Mouse (Mus musculus) spleen, adult 2 months (tissue): ENCODE measurements around the gene 2310030G06Rik. TPM values are rescaled to one million over a fixed set of nuclear protein-coding genes. Genes with fewer than 3 reads are reported as not detected.

Experiments
- DNase-seq, 2 experiments: peaks; one replicate each; pipeline versions ENCODE4 v3.0.0 to v3.0.0-alpha.2; 2012 to 2021; ENCODE audit warnings: low spot score in 2 of 2, low read depth in 1 of 2
- H3K27ac ChIP-seq: fragments of 200-500 bp; 2 replicates; pipeline ENCODE4 v1.5.1; 2012; ENCODE audit warnings: low read length, inconsistent platforms; ENCODE audit not compliant: insufficient read depth
- H3K27me3 ChIP-seq: fragments of 200-500 bp; 2 replicates; pipeline ENCODE4 v1.6.1; 2012; ENCODE audit warnings: mild to moderate bottlenecking, moderate library complexity, low read length, inconsistent platforms; ENCODE audit not compliant: control insufficient read depth, insufficient read depth
- H3K36me3 ChIP-seq: fragments of 200-500 bp; 2 replicates; pipeline ENCODE4 v1.6.1; 2012; ENCODE audit warnings: mild to moderate bottlenecking, low read length, inconsistent platforms; ENCODE audit not compliant: control insufficient read depth, insufficient read depth
- H3K4me1 ChIP-seq: fragments of 200-500 bp; 2 replicates; pipeline ENCODE4 v1.6.1; 2011; ENCODE audit warnings: inconsistent platforms; ENCODE audit not compliant: control insufficient read depth, insufficient read depth, insufficient read length
- H3K4me3 ChIP-seq: fragments of 200-500 bp; 2 replicates; pipeline ENCODE4 v1.5.1; 2011; ENCODE audit warnings: mild to moderate bottlenecking, inconsistent platforms; ENCODE audit not compliant: insufficient read depth, insufficient read length; ENCODE audit errors: extremely low read depth
- CTCF ChIP-seq: fragments of 200-500 bp; IDR thresholded peaks from 2 replicates; pipeline ENCODE4 v1.5.1; 2011; ENCODE audit warnings: mild to moderate bottlenecking, inconsistent platforms; ENCODE audit not compliant: insufficient read depth, insufficient read length, insufficient replicate concordance; ENCODE audit errors: extremely low read depth
- POLR2A ChIP-seq: fragments of 200-500 bp; IDR thresholded peaks from 2 replicates; pipeline ENCODE4 v1.6.1; 2011; ENCODE audit warnings: low read depth, low read length, inconsistent platforms
- WGBS: fragments of 180-500 bp; shearing (Covaris S2); methylation state at CpG from one replicate; pipeline ENCODE4 v1.1.7; 2018; 5-methylcytosine and 5-hydroxymethylcytosine counted together
- polyA plus RNA-seq: library from polyadenylated mRNA; depleted of rRNA; stranded (reverse); fragments of >200 nt; gene quantifications from 2 replicates; pipeline ENCODE4 v1.2.3, GENCODE M21; 2012; rRNA removed

Gene 2310030G06Rik
- polyA plus RNA-seq, 1 experiment, result 0.71 TPM

DNA sequence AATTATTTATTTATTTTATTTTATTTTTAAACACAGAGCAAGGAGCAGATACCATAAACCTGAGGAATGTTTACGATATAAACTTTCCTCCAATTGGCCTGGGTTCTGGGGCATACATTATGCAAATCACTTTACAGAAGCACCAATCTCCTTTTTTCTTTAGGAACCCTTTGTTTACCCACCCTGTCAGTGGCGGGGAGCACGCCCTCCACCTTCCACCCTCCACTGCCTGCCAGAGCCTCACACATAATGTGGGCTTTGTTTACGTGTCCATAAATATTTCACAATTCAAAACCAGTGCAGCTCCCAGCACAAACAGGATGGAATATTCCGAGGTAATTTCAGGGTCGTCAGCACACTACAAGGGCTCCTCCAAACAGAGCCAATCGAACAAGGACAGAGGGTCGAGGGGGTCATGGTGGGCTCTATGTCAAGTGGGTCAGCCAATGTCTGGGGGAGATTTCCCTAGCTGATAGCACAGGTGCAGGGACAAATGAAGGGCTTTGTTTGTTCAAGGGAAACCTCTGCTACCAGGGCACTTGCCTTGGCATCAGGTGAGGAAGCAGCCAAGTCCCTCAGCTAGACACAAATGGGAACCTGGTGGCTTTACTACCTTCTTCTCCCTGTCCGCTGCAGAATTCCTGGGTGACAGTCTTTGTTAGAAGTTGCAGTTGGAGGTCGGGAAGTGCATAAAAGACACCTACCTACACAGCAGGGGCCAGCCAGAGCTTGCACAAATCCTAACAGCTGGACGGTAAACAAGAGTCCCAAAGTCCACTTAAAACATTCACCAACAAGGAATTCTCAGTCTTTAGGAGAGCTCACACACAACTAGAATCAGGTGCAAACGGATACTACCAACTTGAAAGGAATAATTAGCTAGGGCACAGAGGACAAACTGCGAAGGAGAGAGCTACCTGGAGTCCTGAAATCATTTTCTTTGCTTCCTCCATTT is 53.4 kb downstream of the 2310030G06Rik start:
- H3K27ac ChIP-seq, result no peak overlapping the region
- no peak overlapping the region for H3K4me3 ChIP-seq
- no peaks in the 10 kb centered on the region for H3K4me1 ChIP-seq
- H3K36me3 ChIP-seq, result no peaks in the 10 kb centered on the region
- no peak for DNase-seq
- TF ChIP-seq CTCF (no peak), POLR2A (no peak)
- no peaks in the 10 kb centered on the region for H3K27me3 ChIP-seq
- WGBS, result 68% methylated on average over 13 of the region's 13 CpGs

Other genes with a start within 250 kb of the 2310030G06Rik start
- 27.8 and 56.4 TPM in 2 replicates for gene Pts, start 217.8 kb downstream of the 2310030G06Rik start, polyA plus RNA-seq
- 10.7 and 12.6 TPM in 2 replicates for gene Il18, start 191.7 kb downstream of the 2310030G06Rik start, polyA plus RNA-seq
- gene Bco2, start 191.4 kb downstream of the 2310030G06Rik start, polyA plus RNA-seq, result 0.54 and 0.62 TPM in 2 replicates
- gene Tex12, start 185.2 kb downstream of the 2310030G06Rik start, polyA plus RNA-seq, result not detected in 2 replicates
- 70.6 and 73.2 TPM in 2 replicates for gene Sdhd, start 142.7 kb downstream of the 2310030G06Rik start, polyA plus RNA-seq
- 39.0 and 67.3 TPM in 2 replicates for gene Timm8b, start 142.6 kb downstream of the 2310030G06Rik start, polyA plus RNA-seq
- 0.07 and 0.18 TPM in 2 replicates for gene Pih1d2, start 129.2 kb downstream of the 2310030G06Rik start, polyA plus RNA-seq
- gene Nkapd1, start 129.1 kb downstream of the 2310030G06Rik start, polyA plus RNA-seq, result 4.0 and 4.4 TPM in 2 replicates
- 4.9 and 5.2 TPM in 2 replicates for gene Dlat, start 86.8 kb downstream of the 2310030G06Rik start, polyA plus RNA-seq
- gene Dixdc1, start 7.0 kb downstream of the 2310030G06Rik start, polyA plus RNA-seq, result 0.35 and 0.73 TPM in 2 replicates
- 13.5 and 19.8 TPM in 2 replicates for gene Cryab, start 4.8 kb upstream of the 2310030G06Rik start, polyA plus RNA-seq
- gene Hspb2, start 5.8 kb upstream of the 2310030G06Rik start, polyA plus RNA-seq, result 5.4 and 6.0 TPM in 2 replicates
- 2.6 and 3.2 TPM in 2 replicates for gene Fdxacb1, start 21.7 kb upstream of the 2310030G06Rik start, polyA plus RNA-seq
- 10.4 and 12.3 TPM in 2 replicates for gene Alg9, start 28.5 kb upstream of the 2310030G06Rik start, polyA plus RNA-seq
- 9.2 and 10.5 TPM in 2 replicates for gene 1110032A03Rik, start 29.0 kb upstream of the 2310030G06Rik start, polyA plus RNA-seq
- 8.6 and 10.2 TPM in 2 replicates for gene Ppp2r1b, start 98.8 kb upstream of the 2310030G06Rik start, polyA plus RNA-seq